Mouse (Mus musculus): ENCODE measurements around the gene Fbln1. TPM values are rescaled to one million over a fixed set of nuclear protein-coding genes. Genes with fewer than 3 reads are reported as not detected.

The Fbln1 gene
- polyA plus RNA-seq, 1 experiment from 2014 or later: 145 TPM

DNA sequence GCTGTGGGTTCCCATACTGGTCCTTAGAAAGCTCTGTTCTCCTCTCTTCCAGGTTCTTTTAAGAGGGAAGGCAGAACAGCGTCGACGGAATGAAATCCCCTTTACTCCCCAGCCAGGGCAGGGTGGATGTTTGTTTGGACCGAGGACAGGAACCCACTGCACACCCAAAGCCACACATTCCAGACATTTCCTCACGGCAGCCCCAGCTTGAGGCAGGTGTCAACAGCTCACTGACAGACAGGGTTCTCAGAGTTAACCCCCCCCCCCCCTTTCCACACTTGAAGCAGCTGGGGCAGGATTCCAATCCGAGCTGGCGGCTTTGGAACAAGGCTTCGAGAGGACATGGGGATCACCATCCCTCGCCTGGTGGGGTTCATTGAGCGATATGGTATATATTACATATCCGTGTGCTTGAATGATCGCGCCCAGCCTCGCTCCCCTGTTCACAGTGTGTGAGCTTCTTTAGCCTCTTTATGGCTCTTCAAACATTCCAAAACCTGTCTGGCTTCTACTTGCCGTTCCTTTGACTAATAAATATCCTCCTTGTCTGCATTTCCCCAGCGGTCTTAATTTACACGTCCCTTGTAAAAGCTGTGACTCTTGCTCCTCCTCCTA lies 92.5 kb downstream of the Fbln1 start:
- Histone ChIP-seq H3K27ac (ENCODE audit: low read depth, low read length) (no peak overlapping the region), H3K4me1 (ENCODE audit: control insufficient read depth, insufficient read depth, low read length) (peaks cover 16% of the 10 kb centered on the region), H3K9me3 (replicated peaks; ENCODE audit: control insufficient read depth, low read length) (no peaks in the 10 kb centered on the region), H3K4me3 (ENCODE audit: low read depth, low read length) (0 out of 2 replicates have a peak overlapping the region, but pooled peaks have one; percentile 5), H3K27me3 (ENCODE audit: control insufficient read depth, insufficient read depth, low read length) (no peaks in the 10 kb centered on the region), H3K9ac (ENCODE audit: low read depth, low read length) (no peak overlapping the region), H3K4me2 (peak overlapping the region; percentile 50), H3K36me3 (ENCODE audit: control insufficient read depth, insufficient read depth, low read length) (no peaks in the 10 kb centered on the region)
- WGBS (ENCODE audit: insufficient replicate concordance): 32% methylated on average over 17 of the region's 17 CpGs
- ATAC-seq (replicated peaks; ENCODE audit: insufficient number of reproducible peaks, low FRiP score, low TSS enrichment): no peak

DNA sequence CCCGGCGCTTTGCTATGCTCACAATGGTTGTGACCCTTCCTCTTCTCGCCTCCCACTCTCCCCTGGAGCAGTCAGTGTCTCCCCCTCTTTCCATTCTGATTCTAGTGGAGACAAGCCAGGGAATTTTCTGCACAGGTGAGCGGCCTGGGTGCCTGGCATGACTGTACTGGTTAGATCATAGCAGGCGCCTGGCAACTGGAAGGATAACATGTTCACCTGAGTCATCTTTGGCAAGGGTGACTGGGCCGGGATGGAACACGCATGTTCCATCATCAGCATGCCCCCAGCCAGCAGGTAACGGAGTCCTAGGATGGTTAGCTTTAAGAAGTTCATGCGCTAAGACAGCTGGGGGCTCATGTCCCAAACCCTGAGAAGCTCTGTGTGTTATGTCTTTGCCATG lies 93.2 kb downstream of the Fbln1 start:
- no peak for ATAC-seq (replicated peaks; ENCODE audit: insufficient number of reproducible peaks, low FRiP score, low TSS enrichment)
- no peak overlapping the region for H3K9ac ChIP-seq (ENCODE audit: low read depth, low read length)
- no peak overlapping the region for H3K27ac ChIP-seq (ENCODE audit: low read depth, low read length)
- H3K4me3 ChIP-seq (ENCODE audit: low read depth, low read length): no peak overlapping the region
- H3K9me3 ChIP-seq (replicated peaks; ENCODE audit: control insufficient read depth, low read length): no peaks in the 10 kb centered on the region
- no peaks in the 10 kb centered on the region for H3K27me3 ChIP-seq (ENCODE audit: control insufficient read depth, insufficient read depth, low read length)
- WGBS (ENCODE audit: insufficient replicate concordance): 86% methylated on average over 9 of the region's 9 CpGs
- H3K36me3 ChIP-seq (ENCODE audit: control insufficient read depth, insufficient read depth, low read length): no peaks in the 10 kb centered on the region
- H3K4me1 ChIP-seq (ENCODE audit: control insufficient read depth, insufficient read depth, low read length): peaks cover 16% of the 10 kb centered on the region
- no peak overlapping the region for H3K4me2 ChIP-seq

DNA sequence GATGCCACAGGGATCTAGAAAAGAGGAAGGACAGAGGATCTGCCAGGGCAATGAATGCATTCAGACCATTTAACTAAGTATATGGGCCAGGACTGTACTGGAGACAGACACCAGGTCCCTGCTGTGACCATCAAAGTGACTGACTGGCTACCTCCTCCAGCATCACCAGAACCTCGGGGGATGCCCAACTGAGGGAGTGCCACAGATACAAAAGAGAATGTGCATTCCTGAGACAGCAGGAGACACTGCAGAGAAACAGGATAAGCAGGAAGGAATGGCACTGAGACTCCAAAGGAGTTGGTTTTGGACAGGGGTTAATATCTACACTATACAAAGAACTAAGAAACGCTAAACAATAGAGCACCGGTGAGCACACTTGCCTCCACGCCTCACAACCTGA lies 97.5 kb downstream of the Fbln1 start:
- no peak for ATAC-seq (replicated peaks; ENCODE audit: insufficient number of reproducible peaks, low FRiP score, low TSS enrichment)
- Histone ChIP-seq H3K4me2 (no peak overlapping the region), H3K27ac (ENCODE audit: low read depth, low read length) (no peak overlapping the region), H3K36me3 (ENCODE audit: control insufficient read depth, insufficient read depth, low read length) (no peaks in the 10 kb centered on the region), H3K9ac (ENCODE audit: low read depth, low read length) (no peak overlapping the region), H3K4me3 (ENCODE audit: low read depth, low read length) (no peak overlapping the region), H3K9me3 (replicated peaks; ENCODE audit: control insufficient read depth, low read length) (no peaks in the 10 kb centered on the region), H3K4me1 (ENCODE audit: control insufficient read depth, insufficient read depth, low read length) (peaks cover 7% of the 10 kb centered on the region), H3K27me3 (ENCODE audit: control insufficient read depth, insufficient read depth, low read length) (0 out of 2 replicates have a peak, but pooled peaks cover 2% of the 10 kb centered on the region)
- 77% methylated on average over 4 of the region's 4 CpGs for WGBS (ENCODE audit: insufficient replicate concordance)

DNA sequence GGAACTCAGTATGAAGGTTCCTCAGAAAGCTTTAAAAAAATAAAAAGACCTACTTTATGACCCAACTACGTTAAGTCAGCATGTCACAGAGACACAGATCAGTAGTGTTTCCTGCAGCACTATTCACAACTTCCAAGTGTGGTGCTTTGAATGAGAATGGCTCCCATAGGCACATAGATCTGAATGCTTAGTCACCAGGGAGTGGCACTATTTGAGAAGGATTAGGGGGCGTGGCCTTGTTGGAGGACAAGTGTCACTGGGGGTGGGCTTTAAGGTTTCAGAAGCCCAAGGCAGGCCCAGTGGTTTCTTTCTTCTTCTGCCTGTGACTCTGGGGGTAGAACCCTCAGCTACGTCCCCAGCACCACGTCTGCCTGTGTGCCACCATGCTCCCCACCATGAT lies 98.2 kb downstream of the Fbln1 start:
- 85% methylated on average over 4 of the region's 4 CpGs for WGBS (ENCODE audit: insufficient replicate concordance)
- Histone ChIP-seq H3K4me2 (no peak overlapping the region), H3K4me1 (ENCODE audit: control insufficient read depth, insufficient read depth, low read length) (peaks cover under 1% of the 10 kb centered on the region; the same call in 1 of the 2 replicates), H3K9me3 (replicated peaks; ENCODE audit: control insufficient read depth, low read length) (no peaks in the 10 kb centered on the region), H3K27ac (ENCODE audit: low read depth, low read length) (no peak overlapping the region), H3K27me3 (ENCODE audit: control insufficient read depth, insufficient read depth, low read length) (0 out of 2 replicates have a peak, but pooled peaks cover 2% of the 10 kb centered on the region), H3K9ac (ENCODE audit: low read depth, low read length) (no peak overlapping the region), H3K4me3 (ENCODE audit: low read depth, low read length) (no peak overlapping the region), H3K36me3 (ENCODE audit: control insufficient read depth, insufficient read depth, low read length) (no peaks in the 10 kb centered on the region)
- ATAC-seq (replicated peaks; ENCODE audit: insufficient number of reproducible peaks, low FRiP score, low TSS enrichment): no peak

DNA sequence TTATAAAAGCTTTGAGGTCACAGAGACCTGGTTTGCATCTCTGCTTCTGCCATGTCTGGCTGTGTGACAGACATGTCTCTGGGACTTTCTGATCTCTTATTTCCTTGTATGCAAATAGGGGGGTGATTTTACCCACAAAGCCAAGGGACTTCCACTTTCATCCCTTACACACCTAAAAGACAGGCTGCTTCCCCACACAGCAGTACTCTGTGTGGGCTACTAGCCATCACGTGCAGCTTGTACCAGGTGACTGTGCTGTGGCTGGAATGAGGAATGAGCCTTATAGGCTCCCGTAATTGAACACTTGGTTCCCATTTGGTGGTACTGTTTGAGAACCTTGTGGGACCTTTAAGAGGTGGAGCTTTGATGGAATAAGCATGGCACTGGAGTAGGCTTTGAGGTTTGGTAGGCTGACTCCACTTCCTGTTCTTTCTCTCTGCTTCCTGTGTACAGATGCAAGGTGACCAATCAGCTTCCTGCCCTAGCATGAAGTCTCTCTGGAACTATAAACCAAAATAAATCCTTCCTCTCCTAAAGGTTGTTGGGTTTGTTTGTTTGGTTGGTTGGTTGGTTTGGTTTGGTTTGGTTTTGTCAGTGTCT lies 101.4 kb downstream of the Fbln1 start:
- Histone ChIP-seq H3K36me3 (ENCODE audit: control insufficient read depth, insufficient read depth, low read length) (no peaks in the 10 kb centered on the region), H3K4me3 (ENCODE audit: low read depth, low read length) (no peak overlapping the region), H3K27ac (ENCODE audit: low read depth, low read length) (no peak overlapping the region), H3K27me3 (ENCODE audit: control insufficient read depth, insufficient read depth, low read length) (0 out of 2 replicates have a peak, but pooled peaks cover 2% of the 10 kb centered on the region), H3K9ac (ENCODE audit: low read depth, low read length) (no peak overlapping the region), H3K4me2 (no peak overlapping the region), H3K9me3 (replicated peaks; ENCODE audit: control insufficient read depth, low read length) (no peaks in the 10 kb centered on the region), H3K4me1 (ENCODE audit: control insufficient read depth, insufficient read depth, low read length) (no peaks in the 10 kb centered on the region)
- 87% methylated on average over 2 of the region's 2 CpGs for WGBS (ENCODE audit: insufficient replicate concordance)
- no peak for ATAC-seq (replicated peaks; ENCODE audit: insufficient number of reproducible peaks, low FRiP score, low TSS enrichment)

DNA sequence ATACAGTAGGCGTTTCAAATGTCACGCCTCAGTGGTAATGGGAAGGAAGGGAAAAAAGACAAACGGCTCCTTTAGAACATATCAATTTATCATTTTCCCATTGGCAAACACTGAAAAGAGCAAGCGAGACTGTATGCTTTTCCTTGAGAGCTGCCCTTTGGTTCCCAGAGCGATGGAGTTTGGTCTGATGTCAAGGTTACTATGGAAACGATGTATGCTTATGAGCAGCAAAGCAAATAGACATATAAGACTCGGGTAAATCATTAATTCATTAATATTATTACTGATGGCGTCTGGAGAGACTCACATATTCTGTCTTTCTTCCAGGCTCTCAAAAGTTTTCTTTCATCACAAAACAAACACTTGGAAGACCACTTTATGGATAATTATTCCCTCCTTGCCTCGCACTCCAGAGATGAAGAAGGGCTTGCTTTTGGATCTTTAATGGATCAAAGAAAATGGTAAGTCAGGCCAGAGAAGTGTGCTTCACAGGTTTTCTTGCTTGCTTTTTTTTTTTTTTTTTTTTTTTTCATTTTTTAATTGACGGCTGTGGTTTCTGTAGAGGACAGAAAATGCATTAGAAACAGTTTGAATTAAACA lies 105.4 kb downstream of the Fbln1 start:
- 74% methylated on average over 10 of the region's 10 CpGs for WGBS (ENCODE audit: insufficient replicate concordance)

DNA sequence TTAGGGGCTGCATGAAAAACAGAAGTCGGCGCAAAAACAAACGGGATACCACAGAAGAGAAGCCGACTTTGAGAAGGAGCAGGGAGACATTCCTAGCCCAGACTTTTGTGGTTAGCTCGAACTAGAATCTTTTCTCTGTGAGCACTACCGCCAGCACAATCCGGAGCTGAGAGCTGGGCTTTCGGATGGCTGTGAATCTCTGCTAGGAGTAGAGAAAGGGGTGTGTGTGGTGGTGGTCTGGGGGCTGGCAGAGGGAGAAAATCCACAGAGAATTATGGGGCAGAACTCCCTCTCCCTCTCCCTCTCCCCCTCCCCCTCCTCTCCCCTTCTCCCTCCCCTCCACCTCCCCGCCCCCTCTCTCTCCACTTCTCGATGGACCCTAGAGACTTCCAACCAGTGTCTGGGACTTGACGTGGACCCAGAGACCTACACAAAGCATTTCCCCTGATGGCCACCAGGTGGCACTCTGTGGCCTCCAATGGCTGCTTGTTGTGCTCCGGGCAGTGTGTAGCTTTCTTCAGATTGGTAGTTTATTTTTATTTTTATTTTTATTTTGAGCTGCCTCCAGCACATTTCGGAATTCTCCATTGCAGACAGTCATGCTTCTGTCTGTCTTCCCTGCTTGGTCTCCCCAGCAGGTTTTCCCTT lies 109.8 kb downstream of the Fbln1 start:
- H3K4me1 ChIP-seq (ENCODE audit: control insufficient read depth, insufficient read depth, low read length): peaks cover 2% of the 10 kb centered on the region; the same call in 1 of the 2 replicates
- WGBS (ENCODE audit: insufficient replicate concordance): 37% methylated on average over 12 of the region's 13 CpGs

More for the DNA sequence above, 105.4 kb downstream of the Fbln1 start:
- H3K4me2 ChIP-seq: no peak overlapping the region
- H3K9me3 ChIP-seq (replicated peaks; ENCODE audit: control insufficient read depth, low read length): no peaks in the 10 kb centered on the region
- ATAC-seq (replicated peaks; ENCODE audit: insufficient number of reproducible peaks, low FRiP score, low TSS enrichment): no peak
- H3K4me3 ChIP-seq (ENCODE audit: low read depth, low read length): no peak overlapping the region
- H3K9ac ChIP-seq (ENCODE audit: low read depth, low read length): no peak overlapping the region
- H3K27ac ChIP-seq (ENCODE audit: low read depth, low read length): no peak overlapping the region
- peaks cover 2% of the 10 kb centered on the region; the same call in 1 of the 2 replicates for H3K4me1 ChIP-seq (ENCODE audit: control insufficient read depth, insufficient read depth, low read length)
- no peaks in the 10 kb centered on the region for H3K36me3 ChIP-seq (ENCODE audit: control insufficient read depth, insufficient read depth, low read length)
- peaks cover 8% of the 10 kb centered on the region for H3K27me3 ChIP-seq (ENCODE audit: control insufficient read depth, insufficient read depth, low read length)

DNA sequence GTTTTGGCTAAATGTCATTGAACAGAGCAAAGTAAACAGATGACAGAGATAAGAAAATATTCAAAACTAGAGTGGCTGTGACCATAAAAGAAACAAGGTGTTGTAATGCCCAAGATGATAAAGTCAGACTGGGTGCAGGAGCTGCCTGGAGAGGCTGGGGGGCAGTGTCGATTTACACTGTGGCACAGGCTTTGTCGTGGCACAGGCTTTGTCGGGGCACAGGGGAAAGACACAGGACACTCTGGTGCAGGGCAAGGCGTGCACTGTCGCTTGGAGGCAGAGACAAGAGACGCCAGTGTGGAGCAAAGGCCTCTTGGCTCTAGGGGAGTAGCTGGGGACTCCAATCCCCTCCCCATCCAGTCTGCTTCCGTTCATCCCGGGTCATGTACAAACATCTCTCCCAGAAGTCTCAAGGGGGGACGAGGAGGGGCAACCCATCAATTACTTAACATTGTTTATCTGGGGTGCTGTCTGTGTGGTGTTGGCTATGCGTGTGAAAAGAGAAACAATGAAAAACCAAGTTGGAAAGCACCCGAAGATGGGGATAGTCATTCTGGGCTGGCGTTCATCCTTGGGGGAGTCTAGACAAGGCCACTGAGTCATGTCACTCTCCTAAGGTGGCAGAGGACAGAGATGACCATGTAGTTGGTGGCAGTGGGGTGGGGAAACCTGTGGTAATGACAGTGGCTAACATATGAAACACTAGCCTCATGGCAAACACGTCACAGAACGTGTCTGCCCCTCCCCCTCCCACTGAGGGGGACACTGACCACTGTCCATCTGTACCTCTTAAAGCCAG lies 110.8 kb downstream of the Fbln1 start:
- no peak overlapping the region for H3K4me2 ChIP-seq
- no peak overlapping the region for H3K4me3 ChIP-seq (ENCODE audit: low read depth, low read length)
- no peak overlapping the region for H3K9ac ChIP-seq (ENCODE audit: low read depth, low read length)
- no peak for ATAC-seq (replicated peaks; ENCODE audit: insufficient number of reproducible peaks, low FRiP score, low TSS enrichment)
- WGBS (ENCODE audit: insufficient replicate concordance): 59% methylated on average over 14 of the region's 14 CpGs
- no peaks in the 10 kb centered on the region for H3K9me3 ChIP-seq (replicated peaks; ENCODE audit: control insufficient read depth, low read length)
- H3K4me1 ChIP-seq (ENCODE audit: control insufficient read depth, insufficient read depth, low read length): peaks cover 2% of the 10 kb centered on the region; the same call in 1 of the 2 replicates
- H3K27ac ChIP-seq (ENCODE audit: low read depth, low read length): no peak overlapping the region
- no peaks in the 10 kb centered on the region for H3K36me3 ChIP-seq (ENCODE audit: control insufficient read depth, insufficient read depth, low read length)
- peaks cover 18% of the 10 kb centered on the region for H3K27me3 ChIP-seq (ENCODE audit: control insufficient read depth, insufficient read depth, low read length)

More for the DNA sequence above, 109.8 kb downstream of the Fbln1 start:
- no peak overlapping the region for H3K4me2 ChIP-seq
- H3K4me3 ChIP-seq (ENCODE audit: low read depth, low read length): no peak overlapping the region
- no peaks in the 10 kb centered on the region for H3K36me3 ChIP-seq (ENCODE audit: control insufficient read depth, insufficient read depth, low read length)
- no peaks in the 10 kb centered on the region for H3K9me3 ChIP-seq (replicated peaks; ENCODE audit: control insufficient read depth, low read length)
- H3K27ac ChIP-seq (ENCODE audit: low read depth, low read length): no peak overlapping the region
- H3K27me3 ChIP-seq (ENCODE audit: control insufficient read depth, insufficient read depth, low read length): peaks cover 18% of the 10 kb centered on the region
- H3K9ac ChIP-seq (ENCODE audit: low read depth, low read length): no peak overlapping the region
- no peak for ATAC-seq (replicated peaks; ENCODE audit: insufficient number of reproducible peaks, low FRiP score, low TSS enrichment)

All from heart, embryonic 11.5 days (tissue).